Mouse (Mus musculus) embryo, embryonic 9.5 days (tissue): ENCODE measurements around the gene Cyb5d1.

Experiments
- DNase-seq: peaks from one replicate; pipeline ENCODE4 v3.0.0-alpha.2; 2017; ENCODE audit errors: extremely low spot score

The Cyb5d1 gene

DNA sequence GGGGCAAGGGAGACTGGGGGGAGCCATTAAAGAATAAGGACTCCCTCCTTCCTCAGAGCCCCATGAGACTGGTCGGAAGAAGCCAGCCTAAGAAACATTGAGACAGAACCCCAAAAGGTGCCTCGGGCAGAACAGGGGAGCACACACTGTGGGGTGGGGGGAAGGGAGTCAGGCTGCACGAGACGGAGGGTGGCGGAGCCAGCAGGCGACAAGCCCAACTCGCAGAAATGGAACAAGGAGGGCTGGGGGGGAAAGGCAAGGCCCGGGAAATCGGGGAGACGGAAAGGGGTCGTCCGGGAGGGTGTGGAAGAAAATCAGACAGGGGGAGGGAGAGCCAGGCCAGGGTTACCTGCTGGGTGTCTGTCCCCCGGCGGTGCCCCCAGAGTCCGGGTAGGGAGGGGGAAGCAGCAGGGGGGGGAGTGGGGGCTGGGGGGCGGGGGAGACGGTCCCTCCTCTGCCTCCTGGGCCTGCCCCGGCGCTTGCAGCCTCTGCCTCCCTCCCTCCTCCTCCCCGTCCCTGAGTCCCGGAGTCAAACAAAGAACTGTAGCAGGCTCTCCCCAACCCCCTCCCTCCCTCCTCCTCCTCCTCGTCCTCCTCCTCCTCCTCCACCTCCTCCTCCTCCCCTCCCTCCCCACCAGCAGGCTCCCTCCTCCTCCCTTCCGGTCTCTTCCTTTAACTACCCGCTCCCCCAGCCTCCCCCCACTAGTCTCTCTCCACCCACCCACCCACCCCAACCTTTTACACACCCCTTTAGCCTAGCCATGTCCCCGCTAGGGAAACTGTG, 20.4 kb upstream of the Cyb5d1 start:
- DNase-seq, result peak; percentile 89

DNA sequence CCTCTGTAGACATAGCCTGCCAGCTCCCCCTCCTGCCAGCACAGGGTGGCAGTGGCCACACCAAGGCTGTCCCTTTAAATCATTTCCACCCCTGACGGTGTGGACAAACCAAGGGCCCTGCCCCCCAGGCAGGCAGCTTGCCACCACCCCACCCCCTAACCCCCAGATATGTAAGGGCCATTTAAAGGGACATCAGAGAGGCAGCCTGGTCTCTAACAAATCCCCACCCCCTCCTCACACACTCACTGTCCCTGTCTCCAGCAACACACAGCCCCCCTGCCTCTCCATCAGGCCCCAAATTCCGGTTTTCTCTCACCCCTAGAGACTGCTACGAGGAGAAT, 19.9 kb upstream of the Cyb5d1 start:
- peak; percentile 66 for DNase-seq

DNA sequence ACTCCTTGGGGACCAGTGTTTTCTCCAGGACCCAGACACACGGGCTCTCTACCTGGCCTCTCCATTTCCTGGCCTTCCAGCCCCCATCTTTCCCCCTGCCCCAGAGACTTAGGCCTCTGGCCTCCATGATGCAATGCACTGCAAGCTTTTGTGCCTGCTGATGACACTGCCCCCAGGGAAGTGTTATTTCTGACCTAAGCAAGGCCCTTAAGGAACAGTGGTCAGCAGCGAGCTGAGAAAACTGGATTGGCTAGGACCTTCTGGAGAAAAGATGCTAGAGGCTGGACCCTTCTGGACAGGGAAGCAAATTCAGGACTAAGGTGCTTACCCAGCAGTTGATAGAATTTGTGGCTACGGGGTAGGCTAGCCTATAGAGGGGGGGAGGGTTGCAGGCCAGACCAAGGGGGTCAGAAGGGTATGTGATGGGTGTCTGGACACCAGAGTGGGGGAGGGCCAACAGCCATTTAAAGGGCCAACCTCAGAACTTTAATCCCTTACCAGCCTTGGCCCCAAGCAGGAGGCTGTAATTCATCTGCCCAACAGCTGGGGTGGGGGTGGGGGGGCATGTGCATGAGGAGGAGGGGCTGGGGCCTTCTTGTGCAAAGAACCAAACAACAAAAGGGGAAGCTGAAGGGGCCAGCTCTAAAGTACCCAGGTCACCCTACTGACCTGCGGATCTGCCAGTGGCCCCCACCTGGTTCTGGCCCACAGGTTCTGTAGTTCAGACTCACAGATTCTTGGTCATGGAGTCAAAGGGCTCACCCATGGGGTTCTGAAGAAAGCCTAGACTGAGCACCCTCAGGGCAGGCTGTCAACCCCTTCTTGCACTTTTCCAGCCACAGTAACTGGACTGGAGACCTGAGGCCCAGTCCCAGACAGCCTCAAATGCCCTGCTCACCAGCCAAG, 19.2 kb upstream of the Cyb5d1 start:
- DNase-seq, result peak; percentile 54

DNA sequence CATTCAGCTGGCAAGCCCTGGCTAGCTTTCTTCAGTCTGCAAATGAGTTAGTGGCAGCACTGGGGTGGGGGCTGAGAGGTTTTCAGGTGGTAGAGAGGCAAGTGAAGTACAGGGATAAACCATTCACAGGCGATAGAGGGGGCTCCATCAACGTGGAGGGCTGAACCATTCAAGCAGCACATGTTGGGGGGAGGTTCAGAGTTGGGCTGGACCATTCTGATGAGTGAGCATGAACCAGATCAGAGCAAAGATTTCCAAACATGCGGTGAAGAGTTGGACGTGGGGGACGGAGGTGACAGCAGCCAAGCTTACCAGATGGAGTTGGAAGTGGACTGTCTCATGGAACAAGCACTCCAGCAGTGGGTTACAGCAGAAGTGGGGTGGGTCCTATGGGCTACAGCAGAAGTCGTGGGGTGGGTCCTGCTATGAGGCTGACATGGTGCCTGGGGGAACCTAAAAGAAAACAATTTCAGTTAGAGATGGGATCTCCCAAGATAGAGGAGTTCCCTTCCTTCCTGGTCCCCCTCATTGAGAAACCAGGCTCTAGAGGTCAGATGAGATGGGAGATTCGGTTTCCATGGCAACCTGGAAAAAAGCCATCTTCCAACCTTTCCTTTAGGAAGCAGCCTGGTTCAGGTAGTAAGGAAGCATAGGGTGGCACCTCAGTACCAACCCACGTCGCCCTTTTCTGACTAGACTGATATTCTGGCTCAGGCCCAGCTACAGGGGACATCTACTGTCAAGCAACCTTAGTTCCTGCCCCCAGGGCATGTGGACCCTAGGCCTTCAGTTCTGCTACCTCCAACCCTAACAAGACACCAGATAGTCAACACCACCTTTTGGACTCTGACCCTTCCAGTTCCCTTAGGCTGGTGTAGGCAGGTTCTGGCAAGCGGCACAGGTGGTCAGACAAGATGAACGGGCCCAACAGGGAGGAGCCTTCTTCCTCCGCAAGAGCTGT, 18.1 kb upstream of the Cyb5d1 start, which contains the start of gene Kdm6b:
Gene Kdm6b, minus strand, starts transcription at position 455 of the 961 bp plus-strand sequence.
- DNase-seq, result peak; percentile 63

DNA sequence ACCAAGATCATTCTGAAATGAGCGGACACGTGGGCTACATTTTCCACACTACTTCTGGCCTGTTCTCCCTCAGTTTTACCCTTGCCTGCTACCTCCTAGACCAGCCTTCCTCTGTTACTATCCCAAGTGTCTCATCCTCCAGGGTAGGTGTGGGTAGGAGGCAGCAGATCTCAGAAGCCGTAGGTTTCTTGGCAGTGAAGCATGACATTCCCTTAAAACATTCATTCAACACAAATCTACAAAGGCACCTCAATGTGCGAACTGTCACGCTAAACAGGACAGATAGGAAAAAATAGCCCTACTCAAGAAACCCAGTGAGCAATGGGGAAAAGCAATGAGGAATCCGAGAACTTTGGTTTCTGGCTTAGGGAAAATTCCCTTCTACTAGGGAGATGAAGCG, 17.1 kb upstream of the Cyb5d1 start:
- no peak for DNase-seq

DNA sequence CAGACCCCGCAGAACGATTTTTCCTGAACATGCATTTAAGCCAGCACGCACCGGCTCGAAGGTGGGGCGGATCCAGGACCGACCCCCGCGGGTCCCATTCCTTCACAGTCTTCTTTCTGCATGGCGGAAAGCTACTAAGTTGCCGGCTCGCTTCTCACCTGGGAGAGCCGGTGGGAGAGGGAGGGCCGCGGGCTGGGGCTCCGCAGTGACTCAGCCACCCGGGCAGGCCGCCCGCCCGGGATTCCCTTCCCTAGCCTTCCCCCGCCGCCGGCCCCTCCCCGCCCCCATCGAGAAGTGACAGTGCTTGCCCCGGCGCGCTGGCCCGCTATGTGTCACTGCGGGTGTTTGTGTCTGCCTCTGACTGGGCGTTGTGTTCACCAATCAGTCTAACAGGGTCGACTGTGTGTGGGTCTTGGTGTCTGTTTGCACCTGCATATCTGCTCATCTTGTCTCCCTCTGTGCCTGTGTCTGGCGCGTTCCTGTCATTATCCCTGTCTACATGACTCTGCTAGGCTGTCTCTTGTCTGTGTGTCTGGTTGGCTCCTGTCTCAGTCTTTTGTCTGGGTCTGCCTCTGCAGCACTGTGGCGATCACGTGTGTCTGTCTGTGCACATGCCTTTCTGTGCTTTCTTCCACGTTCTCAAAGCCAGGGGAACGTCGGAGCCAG, 16.2 kb upstream of the Cyb5d1 start:
- peak; percentile 75 for DNase-seq

DNA sequence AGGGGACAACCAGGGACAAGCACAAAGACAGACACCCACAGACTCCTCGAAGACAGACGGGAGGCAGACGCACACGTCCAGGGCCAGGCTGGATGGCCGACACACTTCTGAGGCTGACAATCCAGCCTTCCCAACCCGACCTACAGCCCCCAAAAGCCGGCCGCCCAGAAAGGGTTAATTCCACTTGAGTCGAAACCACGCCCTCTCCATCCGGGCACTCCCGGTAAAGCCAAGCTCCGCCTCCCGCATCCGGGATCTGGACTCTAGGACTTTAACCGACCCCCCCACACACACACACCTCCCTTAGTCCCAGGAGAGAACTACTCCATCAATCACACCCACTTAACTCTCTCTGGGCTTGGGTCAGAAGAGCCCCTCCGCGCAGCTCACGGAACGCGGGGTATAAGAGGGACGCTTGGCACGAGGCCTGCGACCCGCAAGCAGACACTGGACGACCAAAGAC, 15.7 kb upstream of the Cyb5d1 start:
- peak; percentile 98 for DNase-seq

DNA sequence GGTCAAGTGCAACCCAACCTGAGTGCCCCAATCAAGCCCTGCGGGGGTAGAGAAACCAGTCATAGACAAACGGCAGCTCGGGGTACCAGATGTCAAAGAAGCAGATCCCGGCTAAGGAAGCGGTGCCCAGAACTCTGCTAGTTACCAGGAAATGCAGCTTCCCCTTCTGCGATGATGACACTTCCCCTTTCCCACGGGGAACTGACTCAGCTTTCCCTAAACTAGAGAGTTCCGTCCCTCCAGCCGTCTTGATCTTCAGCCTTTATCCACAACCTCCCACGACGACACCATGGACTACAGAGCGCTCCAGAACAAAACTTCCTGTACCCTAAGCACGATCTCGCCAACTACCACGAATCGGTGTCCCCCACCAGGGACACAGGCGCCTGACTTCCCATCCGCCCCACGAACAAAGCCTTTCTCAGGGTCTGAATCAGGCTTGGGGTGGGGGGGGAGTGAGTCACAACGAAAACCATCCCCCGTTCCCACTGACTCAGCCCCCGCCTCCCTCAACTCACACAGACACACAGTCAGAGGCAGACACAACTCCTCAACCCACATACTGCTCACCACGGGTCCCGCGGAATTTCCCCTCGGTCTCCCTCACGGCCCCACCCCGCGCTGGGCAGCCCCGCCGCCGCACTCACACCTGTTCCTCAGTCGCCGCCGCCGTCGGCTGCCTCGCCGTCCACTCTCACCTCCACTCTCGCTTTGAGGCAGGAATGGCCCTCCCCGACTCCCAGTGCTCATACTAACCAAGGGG, 15.1 kb upstream of the Cyb5d1 start:
- DNase-seq, result no peak

DNA sequence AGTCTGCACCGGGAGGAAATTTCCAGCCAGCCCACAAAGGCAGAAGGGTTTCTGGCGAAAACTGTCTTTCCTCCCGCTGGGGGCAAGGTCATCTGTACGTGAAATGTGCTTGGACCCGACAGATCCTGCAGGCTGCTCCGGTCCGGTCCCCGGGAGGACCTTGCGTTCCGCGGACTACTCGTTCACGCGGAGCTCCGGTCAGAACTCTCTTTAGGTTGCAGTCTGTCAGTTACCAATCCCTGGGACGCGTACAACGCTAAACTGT, 14.5 kb upstream of the Cyb5d1 start:
- DNase-seq, result no peak

DNA sequence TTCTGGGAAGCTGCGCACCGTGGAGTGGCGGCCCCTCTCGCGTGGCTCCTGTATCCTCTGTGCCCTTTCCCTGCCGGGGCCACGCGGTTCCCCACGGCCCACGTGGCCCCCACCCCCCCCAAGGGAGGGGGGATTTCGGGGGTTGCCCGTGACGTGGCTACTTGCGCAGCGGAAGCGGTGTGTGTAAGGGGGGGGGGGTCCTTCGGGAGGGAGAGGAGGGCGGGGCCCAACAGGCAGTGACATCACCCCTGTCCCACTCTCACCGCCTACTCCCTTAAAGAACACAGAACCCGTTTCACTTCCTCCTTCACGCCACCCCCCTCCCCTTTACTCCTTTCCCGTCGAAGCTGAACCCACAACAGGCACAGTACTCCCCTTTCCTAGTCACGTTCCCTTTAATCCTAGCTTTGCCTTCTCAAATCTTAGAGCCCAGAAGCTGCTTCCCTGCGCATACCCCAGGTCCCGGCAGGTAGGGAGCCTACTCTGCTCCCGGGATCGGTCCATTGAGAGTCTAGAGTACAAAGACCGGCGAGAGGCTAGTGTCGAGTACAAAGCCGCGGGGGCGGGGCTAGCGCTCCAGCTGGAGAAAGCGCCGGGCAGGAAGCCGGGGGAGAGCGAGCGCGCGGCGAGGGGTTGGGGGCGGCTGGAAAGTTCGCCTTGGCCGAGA, 14.1 kb upstream of the Cyb5d1 start:
- peak; percentile 92 for DNase-seq

DNA sequence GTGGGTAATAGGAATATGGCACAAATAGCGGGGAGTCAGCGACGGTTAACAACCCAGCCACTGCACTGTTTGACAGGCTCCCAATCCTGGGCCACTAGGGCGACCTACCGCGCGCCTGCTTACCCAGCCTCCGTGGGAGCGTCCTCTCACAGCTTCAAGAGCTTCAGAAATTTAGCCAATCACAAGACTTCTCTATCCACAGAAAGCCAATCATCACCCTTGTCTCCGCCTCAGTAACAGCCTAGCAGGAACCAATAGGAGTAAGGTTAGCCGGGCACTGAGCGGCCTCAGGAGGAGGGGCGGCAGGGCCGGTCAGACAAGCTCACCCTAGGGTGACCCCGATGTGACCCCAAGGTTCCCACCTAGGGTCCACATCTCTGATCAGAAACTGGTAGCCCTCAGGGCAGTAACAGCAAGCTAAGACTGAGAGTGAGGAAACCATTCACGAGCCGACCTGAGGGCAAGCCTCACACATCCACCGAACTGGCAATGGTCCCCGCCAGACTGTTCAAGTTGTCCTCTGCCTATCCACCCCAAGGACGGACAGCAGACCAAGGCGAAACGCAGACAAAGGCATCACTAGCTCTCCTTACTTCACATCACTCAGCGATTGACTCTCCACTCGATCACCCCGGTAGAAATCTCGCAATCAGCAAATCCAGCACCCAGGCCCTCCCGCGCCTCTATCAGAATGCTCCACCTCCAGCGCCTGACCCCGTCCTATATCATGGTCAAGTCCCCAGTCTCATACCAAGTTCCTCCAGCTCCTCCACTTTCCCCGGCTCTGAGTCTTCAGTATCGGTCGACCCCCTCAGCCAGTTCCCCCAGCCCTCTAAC, 13.3 kb upstream of the Cyb5d1 start:
- peak; percentile 86 for DNase-seq

DNA sequence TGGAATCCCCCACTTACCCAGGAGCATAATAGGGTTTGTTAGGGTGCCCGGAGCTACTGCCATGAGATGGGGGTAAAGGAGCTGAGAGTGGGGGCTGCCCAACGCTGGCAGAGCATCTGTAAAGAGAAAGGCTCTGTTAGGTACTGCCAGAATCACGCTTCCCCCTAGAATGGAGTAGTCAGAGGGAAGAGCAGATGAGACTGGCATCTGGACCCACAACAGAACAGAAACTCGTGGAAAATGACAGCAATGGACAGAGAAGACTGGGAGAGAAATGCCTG, 12.2 kb upstream of the Cyb5d1 start:
- DNase-seq, result no peak

DNA sequence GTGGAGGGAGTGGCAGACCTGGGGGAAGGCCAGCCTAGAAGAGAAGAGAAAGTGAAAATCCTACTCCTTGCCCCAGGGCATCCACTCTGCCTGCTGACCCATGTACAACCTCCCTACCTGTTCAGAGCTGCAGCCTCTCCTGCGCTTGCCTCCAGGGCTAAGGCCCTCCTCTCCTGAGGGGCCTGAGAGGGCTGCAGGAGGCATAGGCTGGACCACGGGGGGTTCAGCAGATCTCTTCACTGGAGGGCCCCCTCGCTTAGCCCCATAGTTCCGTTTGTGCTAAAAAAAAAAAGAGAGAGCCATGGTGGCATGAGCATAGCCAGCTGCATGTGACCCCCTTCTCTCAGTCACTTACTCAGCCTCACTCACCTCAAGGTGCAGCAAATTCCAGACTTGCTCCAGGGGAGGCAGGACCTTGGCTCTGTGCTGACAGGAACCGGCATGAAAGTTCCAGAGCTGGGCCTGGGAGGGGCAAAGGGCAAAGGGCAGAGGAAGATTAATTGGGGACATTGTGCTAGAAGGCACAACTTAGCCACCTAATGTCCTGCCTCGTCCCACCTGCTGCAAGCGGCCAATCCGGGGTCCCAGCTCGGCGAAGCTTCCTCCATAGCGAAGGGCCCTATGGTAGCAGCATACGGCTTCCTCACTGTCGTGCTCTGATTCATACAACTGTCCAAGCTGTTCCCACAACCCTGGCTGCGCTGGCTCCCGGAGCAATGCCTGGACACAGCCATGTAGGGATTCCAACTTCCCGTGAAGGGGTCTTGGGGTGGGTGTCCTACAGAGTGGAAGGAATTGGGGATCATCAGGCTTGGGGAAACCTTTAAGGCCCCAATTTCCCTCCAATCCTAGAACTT, 11.7 kb upstream of the Cyb5d1 start:
- no peak for DNase-seq

DNA sequence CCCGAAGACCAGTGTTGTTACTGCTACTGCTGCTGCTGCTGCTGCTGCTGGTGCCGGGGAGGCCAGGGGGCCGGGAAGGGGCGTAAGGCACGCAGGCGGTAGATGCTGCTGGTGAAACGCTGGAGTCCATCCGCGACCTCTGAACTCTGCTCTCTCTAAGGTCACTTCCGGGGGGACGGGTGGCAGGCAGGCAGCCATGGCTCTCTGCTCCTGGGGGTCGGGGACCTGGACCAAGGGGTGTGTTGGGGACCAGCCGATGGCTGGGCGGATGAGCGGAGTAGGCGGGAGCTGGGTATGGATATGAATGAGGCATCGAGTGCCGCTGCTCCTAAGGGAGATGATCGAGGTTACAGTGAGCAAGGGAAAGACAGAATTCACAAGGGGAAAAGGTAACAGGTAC, 10.9 kb upstream of the Cyb5d1 start:
- DNase-seq, result no peak

DNA sequence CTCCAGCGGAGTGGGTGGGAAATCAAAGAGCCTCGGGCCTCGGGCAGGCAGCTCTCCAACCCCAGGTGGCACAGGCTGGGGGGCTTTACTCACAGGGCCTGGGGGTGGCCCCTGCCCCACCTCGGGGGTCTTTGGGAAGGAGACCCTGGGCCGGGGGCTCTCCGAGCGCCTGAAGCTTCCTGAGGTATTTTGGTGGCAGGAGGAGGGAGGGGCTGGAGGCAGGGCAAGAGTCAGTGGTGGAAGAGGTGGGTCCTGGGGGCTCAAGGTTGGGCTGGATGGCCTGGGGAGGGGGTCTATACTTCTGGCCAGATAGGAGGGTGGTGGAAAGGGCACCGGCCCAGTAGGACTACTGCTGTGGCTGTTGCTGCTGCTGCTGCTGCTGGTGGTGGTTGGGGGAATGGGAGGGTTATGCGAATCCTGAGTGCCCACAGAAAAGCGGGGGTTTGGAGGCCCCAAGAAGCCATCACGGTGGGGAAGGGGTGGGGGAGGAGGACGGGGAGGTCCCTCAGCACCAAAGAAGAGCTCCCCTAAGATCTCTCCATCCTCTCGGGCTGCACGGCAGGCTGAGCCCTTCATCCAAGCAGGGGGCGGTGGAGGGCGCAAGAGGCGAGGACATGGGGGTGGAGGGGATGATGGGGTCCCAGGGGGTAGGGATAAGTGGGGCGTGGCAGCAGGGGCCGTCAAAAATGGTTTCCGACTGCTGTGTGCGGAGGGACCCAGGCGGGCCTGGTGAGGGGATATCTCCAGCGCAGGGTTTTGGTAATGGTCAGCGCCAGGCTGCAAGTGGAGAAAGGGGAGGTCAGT, 10.2 kb upstream of the Cyb5d1 start:
- DNase-seq, result no peak

DNA sequence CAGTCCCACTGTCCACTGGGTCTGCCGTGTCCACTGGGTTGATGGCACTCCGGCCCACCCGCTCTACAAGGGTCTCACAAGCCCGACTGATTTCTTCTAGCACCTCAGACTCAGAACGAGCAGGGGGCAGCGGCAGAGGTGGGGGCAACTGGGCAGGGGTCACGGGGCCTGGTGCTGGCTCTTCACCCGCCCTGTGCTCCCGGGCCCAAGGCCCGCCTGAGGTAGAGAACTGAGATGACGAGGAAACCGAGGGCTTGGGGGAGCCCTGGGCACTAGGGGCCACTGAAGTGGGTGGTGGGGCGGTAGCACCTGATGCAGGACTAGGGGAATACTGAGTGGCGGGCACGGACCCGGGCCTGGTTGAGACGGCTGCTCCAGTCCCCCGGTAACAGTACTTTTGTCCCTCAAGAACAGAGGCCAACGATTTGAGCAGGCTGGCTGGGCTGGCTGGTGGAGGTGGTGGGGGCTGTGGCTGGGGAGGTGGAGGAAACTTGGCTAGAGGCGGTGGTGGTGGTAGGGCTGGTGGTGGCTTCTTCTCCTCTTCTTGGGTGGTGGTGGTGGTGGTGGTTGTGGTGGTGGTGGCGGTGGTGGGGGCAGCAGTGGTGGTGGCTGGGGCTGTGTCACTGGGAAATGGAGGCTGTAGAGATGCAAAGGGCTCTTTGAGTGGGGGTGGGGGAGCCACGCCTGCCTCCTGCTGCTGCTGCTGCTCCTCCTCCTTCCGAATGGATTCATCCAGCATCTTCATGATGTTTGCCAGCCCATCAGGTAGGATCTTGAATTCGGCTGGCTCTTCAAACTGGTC, 9.4 kb upstream of the Cyb5d1 start:
- DNase-seq, result no peak
